Mouse (Mus musculus) neural tube, embryonic 13.5 days (tissue): ENCODE data around the gene Bcl7a. TPM values are rescaled to one million over a fixed set of nuclear protein-coding genes. Genes with fewer than 3 reads are reported as not detected.

ENCODE experiments used
- ATAC-seq: fragments of 200-750 bp; cut with Nextera tagmentation; 2 replicates; pipeline ENCODE4 v1.8.0; 2017; ENCODE audit warnings: low read depth, mild to moderate bottlenecking, moderate TSS enrichment, moderate library complexity
- H3K27ac ChIP-seq: fragments of 300-500 bp; sonication (generic); replicated peaks from 2 replicates; pipeline ENCODE4 v1.5.1; 2015; ENCODE audit warnings: moderate library complexity, mild to moderate bottlenecking, inconsistent platforms
- H3K27me3 ChIP-seq: fragments of 300-500 bp; sonication (generic); 2 replicates; pipeline ENCODE4 v1.6.1; 2015; ENCODE audit warnings: mild to moderate bottlenecking, inconsistent platforms
- H3K36me3 ChIP-seq: fragments of 300-500 bp; sonication (generic); 2 replicates; pipeline ENCODE4 v1.6.1; 2015; ENCODE audit warnings: mild to moderate bottlenecking, inconsistent platforms
- H3K4me1 ChIP-seq: fragments of 300-500 bp; sonication (generic); replicated peaks from 2 replicates; pipeline ENCODE4 v1.6.1; 2015; ENCODE audit warnings: inconsistent platforms
- H3K4me2 ChIP-seq: fragments of 300-500 bp; sonication (generic); 2 replicates; pipeline ENCODE4 v1.6.1; 2015; ENCODE audit warnings: inconsistent platforms, mild to moderate bottlenecking, moderate library complexity
- H3K4me3 ChIP-seq: fragments of 300-500 bp; sonication (generic); 2 replicates; pipeline ENCODE4 v1.5.1; 2015; ENCODE audit warnings: mild to moderate bottlenecking, inconsistent platforms
- H3K9ac ChIP-seq: fragments of 300-500 bp; sonication (generic); 2 replicates; pipeline ENCODE4 v1.6.1; 2015; ENCODE audit warnings: moderate library complexity, mild to moderate bottlenecking, inconsistent platforms
- H3K9me3 ChIP-seq: fragments of 300-500 bp; sonication (generic); 2 replicates; pipeline ENCODE4 v1.6.1; 2016; ENCODE audit warnings: inconsistent platforms
- WGBS: fragments of 180-500 bp; shearing (Covaris S2); methylation state at CpG from one replicate; pipeline ENCODE4 v1.1.7; 2015; 5-methylcytosine and 5-hydroxymethylcytosine counted together
- polyA plus RNA-seq: library from polyadenylated mRNA; unstranded; fragments of >200 nt; fragmentation: Nextera tagmentation; extraction: Ambion mirVana; gene quantifications from 2 replicates; pipeline ENCODE4 v1.2.1, GENCODE M21; 2015

Bcl7a gene
- polyA plus RNA-seq, 1 experiment from 2014 or later, result 47.4 TPM

DNA sequence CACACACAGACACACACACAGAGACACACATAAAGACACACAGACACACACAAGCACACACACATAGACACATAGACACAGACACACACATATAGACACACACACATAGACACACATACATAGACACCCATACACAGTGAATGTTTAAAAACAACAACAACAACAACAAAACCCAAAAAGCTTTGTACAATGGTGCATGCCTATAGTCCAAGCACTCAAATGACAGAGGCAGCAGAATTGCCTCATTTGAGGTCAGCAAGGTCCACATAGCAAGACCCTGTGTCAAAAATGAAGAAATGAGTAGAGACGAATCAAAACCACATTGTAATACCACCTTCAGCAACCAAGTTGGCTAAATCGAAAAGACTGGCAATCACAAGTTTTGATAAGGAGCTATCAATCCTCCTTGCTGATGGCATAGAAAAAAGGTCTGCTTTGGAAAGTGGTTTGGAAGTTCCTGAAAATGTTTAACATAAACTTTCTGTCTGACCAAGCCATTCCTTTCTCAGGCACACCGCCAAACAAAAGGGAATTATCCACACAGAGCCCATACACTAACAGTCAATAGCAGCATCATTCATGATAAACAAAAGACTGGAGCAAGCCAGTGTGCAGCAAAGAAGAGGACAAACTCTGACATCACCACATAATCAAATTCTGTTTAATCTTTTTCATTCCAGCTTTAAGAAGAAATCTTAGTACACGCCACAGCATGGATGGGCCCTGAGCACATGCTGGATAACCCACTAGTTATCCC lies 7.3 kb upstream of the Bcl7a start:
- Histone ChIP-seq H3K9me3 (no peaks in the 10 kb centered on the region), H3K27me3 (no peaks in the 10 kb centered on the region), H3K4me1 (0 out of 2 replicates have a peak, but pooled peaks cover 5% of the 10 kb centered on the region), H3K9ac (no peak overlapping the region), H3K27ac (no peak overlapping the region), H3K4me3 (no peak overlapping the region), H3K4me2 (no peak overlapping the region), H3K36me3 (no peaks in the 10 kb centered on the region)
- no peak for ATAC-seq
- WGBS, result 36% methylated on average over 4 of the region's 4 CpGs

DNA sequence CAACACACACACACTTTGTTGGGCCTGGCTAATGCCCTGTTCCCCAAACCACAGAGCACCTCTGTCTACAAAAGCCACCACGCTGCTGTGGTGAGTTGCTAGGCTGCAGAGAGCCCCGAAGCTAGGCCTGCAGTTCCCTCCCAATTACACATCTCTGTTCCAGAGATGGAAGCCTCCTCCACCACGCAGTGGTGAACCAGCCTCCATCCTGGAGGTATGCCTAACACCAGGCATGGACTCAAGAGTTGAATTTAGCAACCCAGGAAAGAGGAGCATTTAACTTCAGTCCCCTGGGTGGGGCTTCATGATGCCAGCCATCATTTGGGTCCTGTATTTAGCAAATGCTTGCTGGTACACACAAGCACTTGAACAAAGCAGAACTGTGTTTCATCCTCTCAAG lies 5.2 kb upstream of the Bcl7a start:
- no peak overlapping the region for H3K27ac ChIP-seq
- H3K4me1 ChIP-seq, result peaks cover 8% of the 10 kb centered on the region
- H3K9ac ChIP-seq, result no peak overlapping the region
- H3K4me3 ChIP-seq, result no peak overlapping the region
- H3K9me3 ChIP-seq, result no peaks in the 10 kb centered on the region
- no peaks in the 10 kb centered on the region for H3K36me3 ChIP-seq
- 69% methylated on average over 3 of the region's 3 CpGs for whole genome bisulfite sequencing
- H3K27me3 ChIP-seq, result no peaks in the 10 kb centered on the region
- ATAC-seq, result no peak
- no peak overlapping the region for H3K4me2 ChIP-seq

DNA sequence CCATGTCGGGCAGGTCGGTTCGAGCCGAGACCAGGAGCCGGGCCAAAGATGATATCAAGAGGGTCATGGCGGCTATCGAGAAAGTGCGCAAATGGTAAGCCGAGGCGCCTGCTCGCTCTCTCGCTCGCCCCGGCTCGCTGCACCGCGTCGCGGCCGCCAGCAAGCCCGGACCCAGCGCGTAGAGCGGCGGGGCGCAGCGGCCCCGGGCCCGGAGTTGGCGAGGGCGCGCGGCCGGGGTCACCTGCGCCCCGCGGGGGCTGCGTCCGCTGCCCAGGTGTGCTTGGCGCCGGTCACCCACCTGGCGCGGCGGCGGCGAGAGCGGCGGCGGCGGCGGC lies 961 bp downstream of the Bcl7a start:
- ATAC-seq, result peak; percentile 42

DNA sequence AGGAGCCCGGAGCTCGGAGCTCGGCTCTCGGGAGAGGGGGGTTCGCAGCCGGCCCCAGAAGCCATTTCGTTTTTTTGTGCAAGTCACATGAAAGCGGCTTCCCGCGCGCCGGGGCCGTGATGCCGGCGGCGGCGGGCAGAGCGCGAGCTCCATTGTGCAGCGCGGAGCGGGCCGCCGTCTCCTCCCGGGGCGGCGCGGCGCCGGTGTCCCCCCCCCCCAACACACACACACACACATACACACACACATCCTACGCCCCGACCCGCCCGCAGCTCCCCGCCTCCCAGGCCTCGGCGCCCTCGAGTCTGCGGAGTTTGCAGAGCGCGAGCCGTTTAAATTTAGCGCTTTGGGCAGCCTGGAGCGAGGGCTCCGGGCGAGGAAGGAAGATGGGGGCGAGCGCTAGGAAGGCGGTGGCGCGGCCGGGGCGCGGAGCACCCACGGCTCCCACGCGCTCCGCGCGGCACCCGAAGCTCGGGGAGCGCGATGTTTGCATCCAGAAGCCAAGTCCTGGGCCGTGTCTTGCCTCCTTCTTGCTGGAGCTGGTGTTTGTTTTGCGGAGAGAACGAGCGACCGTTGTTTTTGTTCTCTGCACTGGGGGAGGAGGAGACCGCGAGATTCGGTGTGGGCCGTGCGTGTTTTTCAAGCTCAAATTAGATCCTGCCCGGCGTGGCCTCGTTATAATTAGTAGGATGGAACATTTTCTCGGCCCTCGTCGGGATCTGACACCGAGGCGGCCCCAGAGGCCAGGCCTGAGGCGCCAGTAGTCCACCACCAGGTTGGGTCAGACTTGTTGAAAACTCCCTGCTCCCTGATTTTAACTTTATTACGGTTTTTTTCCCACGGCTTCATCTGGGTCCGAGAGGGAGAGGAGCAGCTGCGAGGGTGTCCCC lies 1.6 kb downstream of the Bcl7a start:
- peaks cover 42% of the 10 kb centered on the region for H3K4me1 ChIP-seq
- H3K9me3 ChIP-seq, result no peaks in the 10 kb centered on the region
- ATAC-seq, result peak; percentile 40
- H3K36me3 ChIP-seq, result no peaks in the 10 kb centered on the region; the same call in 1 of the 2 replicates
- H3K27me3 ChIP-seq, result no peaks in the 10 kb centered on the region
- WGBS, result under 1% methylated on average over 59 of the region's 87 CpGs
- H3K27ac ChIP-seq, result peak overlapping the region; percentile 99
- peak overlapping the region; percentile 63 for H3K4me3 ChIP-seq
- H3K9ac ChIP-seq, result peak overlapping the region; percentile 89
- H3K4me2 ChIP-seq, result peak overlapping the region; percentile 89

More for the DNA sequence above, 961 bp downstream of the Bcl7a start:
- Histone ChIP-seq H3K36me3 (no peaks in the 10 kb centered on the region), H3K9me3 (no peaks in the 10 kb centered on the region), H3K27ac (peak overlapping the region; percentile 99), H3K4me3 (peak overlapping the region; percentile 63), H3K27me3 (no peaks in the 10 kb centered on the region), H3K4me2 (peak overlapping the region; percentile 89), H3K4me1 (peaks cover 40% of the 10 kb centered on the region), H3K9ac (peak overlapping the region; percentile 89)
- WGBS, result under 1% methylated on average over 46 of the region's 51 CpGs

DNA sequence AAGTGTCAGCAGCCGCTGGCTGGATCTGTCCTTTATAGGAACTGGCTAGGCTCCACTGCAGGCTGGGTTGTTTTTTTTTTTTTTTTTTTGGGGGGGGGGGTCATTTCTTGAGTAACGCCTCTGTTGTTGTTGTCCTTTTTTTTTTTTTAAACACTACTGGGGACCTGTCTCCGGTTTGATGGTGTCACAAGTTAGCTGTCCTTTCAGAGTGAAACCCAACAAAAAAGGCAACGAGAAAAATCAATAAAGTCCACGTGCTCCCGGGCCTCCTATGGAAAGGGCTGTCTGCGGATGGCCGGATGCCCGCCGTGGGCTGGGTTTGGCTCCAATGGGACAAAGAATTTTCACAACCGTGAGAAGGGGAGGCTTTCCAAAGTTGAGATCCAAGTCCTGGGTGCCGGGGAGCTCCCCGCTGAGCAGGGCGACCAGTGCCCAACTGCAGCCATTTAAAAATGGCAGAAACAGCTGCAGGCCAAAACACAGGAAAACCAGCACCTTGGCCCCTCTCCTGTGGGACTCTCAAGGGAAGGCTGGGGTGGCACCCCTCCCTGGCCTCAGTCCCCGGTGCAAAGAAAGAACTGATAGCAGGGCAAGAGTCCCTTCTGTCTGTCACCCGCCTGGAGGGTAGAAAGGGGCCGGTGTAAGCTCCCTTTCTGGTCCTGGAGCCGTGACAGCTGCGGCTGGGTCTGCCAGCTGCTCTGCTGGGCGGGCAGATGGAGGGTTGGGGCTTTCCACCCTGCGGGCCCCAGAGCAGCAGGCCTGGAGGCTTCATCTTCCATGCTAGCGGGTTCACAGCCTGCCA lies 2.4 kb downstream of the Bcl7a start:
- Histone ChIP-seq H3K9me3 (no peaks in the 10 kb centered on the region), H3K4me1 (peaks cover 50% of the 10 kb centered on the region), H3K27ac (peak overlapping the region; percentile 99), H3K4me3 (peak overlapping the region; percentile 63), H3K4me2 (peak overlapping the region; percentile 89), H3K27me3 (no peaks in the 10 kb centered on the region), H3K36me3 (no peaks in the 10 kb centered on the region; the same call in 1 of the 2 replicates), H3K9ac (peak overlapping the region; percentile 89)
- peak; percentile 43 for ATAC-seq
- WGBS, result under 1% methylated on average over 22 of the region's 22 CpGs

DNA sequence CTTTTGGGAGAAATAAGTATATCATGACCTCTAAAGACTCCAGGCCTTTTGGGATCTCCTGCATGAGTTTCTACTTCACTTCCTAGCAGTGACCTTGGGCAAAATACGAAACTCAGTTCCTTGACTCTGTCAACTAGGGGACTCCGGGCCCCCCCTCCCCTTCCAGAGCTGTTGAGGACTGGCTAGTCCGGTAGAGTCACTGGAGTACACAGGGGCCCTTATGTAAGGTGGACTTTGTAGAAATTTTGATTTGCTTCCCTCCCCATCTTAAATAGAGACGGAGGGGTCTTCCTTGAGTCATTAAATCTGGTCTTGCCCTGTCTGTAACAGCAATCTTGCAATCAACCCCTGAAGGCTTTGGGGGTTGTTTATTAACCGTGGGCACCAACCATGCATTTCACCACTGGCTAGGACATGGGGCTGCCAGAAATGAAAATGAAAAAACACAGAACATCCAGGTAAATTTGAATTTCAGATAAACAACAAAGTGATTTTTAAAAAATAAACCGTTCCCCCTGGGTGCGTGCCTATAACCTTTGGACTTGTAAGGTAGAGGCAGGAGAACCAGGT lies 3.2 kb downstream of the Bcl7a start:
- Histone ChIP-seq H3K36me3 (no peaks in the 10 kb centered on the region; the same call in 1 of the 2 replicates), H3K9me3 (no peaks in the 10 kb centered on the region), H3K4me1 (peaks cover 57% of the 10 kb centered on the region), H3K4me2 (peak overlapping the region; percentile 89), H3K9ac (peak overlapping the region; percentile 89), H3K27me3 (no peaks in the 10 kb centered on the region), H3K27ac (peak overlapping the region; percentile 99), H3K4me3 (peak overlapping the region; percentile 63)
- WGBS, result 54% methylated on average over 7 of the region's 7 CpGs
- no peak for ATAC-seq

DNA sequence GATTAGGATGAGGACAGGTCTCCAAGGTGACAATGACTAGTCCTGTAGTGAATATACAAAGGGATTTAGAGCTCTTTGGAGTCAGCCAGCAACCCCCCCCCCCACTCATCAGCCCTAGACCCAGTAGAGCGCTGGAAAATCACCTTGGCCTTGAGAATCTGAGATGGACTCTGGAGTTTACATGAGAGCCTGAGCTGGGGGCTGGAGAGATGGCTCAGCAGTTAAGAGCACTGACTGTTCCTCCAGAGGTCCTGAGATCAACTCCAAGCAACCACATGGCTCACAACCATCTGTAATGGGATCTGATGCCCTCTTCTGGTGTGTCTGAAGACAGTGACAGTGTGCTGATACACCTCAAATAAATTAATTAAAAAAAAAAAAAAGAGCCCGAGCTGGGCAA lies 4.4 kb downstream of the Bcl7a start:
- peaks cover 57% of the 10 kb centered on the region for H3K4me1 ChIP-seq

DNA sequence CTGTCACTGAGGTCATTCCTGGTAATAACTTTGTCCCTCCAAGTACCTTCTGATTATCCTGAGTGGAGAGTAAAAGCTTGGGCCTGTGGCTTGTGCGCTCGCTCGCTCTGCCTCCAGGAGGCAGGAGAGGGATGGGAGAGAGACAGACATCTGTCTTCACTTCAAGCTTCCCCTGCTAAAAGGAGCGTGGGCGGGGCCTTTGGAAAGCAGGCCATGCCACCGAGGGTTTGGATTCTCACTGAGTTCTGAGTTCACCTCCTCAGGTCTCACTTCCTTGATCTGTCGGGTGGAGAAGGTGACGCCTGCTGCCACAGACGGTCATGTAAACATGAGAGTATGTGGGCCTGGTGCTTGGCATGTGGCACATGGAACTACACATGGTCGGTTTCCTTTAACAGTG lies 6.8 kb downstream of the Bcl7a start:
- no peak overlapping the region for H3K4me3 ChIP-seq
- H3K27me3 ChIP-seq, result no peaks in the 10 kb centered on the region
- peaks cover 20% of the 10 kb centered on the region for H3K36me3 ChIP-seq
- no peak overlapping the region for H3K27ac ChIP-seq
- no peaks in the 10 kb centered on the region for H3K9me3 ChIP-seq
- H3K4me2 ChIP-seq, result no peak overlapping the region
- ATAC-seq, result no peak
- 73% methylated on average over 10 of the region's 10 CpGs for WGBS
- no peak overlapping the region for H3K9ac ChIP-seq
- H3K4me1 ChIP-seq, result peaks cover 49% of the 10 kb centered on the region

More for the DNA sequence above, 4.4 kb downstream of the Bcl7a start:
- H3K4me3 ChIP-seq, result no peak overlapping the region
- 0 out of 2 replicates have a peak overlapping the region, but pooled peaks have one; percentile 89 for H3K4me2 ChIP-seq
- H3K27ac ChIP-seq, result no peak overlapping the region
- WGBS, result 92% methylated on average over 2 of the region's 2 CpGs
- peaks cover 9% of the 10 kb centered on the region for H3K36me3 ChIP-seq
- ATAC-seq, result no peak
- no peaks in the 10 kb centered on the region for H3K9me3 ChIP-seq
- H3K9ac ChIP-seq, result no peak overlapping the region
- H3K27me3 ChIP-seq, result no peaks in the 10 kb centered on the region

DNA sequence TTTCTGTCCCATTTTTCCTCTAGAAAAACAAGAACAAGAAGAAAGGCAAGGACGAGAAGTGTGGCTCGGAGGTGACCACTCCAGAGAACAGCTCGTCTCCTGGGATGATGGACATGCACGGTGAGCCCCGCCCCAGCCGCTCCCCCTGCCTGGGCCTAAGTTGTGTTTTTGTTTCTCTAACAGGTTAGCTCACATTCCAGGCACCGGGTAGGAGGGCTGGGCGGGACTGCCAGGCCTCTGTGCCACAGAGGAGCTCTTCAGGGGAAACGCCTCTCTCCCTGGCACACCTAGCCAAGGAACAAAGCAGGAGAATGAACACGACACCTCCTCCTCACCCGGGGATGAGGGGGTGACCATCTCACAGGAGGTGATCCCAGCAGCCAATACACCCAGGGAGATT lies 12.3 kb downstream of the Bcl7a start:
- Histone ChIP-seq H3K4me1 (peaks cover 8% of the 10 kb centered on the region; the same call in 1 of the 2 replicates), H3K4me3 (no peak overlapping the region), H3K9ac (no peak overlapping the region), H3K27ac (no peak overlapping the region), H3K9me3 (no peaks in the 10 kb centered on the region), H3K4me2 (no peak overlapping the region), H3K27me3 (no peaks in the 10 kb centered on the region), H3K36me3 (peaks cover 73% of the 10 kb centered on the region)
- no peak for ATAC-seq
- 85% methylated on average over 11 of the region's 11 CpGs for WGBS

DNA sequence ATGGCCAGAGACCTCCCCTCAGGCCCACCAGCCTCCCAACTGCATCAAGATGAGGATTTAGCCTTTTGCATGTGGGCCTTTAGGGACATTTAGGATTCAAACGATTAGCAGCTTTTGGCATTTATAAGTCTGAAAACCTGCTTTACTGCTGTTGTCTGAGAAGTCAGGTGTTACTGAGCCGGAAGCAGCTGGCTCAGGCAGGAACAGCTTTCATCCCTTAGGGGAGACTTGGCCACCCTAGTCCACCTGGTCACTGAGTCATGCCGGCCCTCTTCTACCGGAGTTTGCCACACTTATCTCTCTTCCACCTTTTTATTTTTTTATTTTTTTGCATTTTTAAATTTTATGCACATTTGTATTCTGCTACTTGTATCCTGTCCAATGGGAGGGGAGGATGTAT lies 13.6 kb downstream of the Bcl7a start:
- no peak overlapping the region for H3K4me3 ChIP-seq
- 91% methylated on average over 4 of the region's 4 CpGs for WGBS
- H3K9ac ChIP-seq, result no peak overlapping the region
- no peak overlapping the region for H3K4me2 ChIP-seq
- no peak for ATAC-seq
- H3K36me3 ChIP-seq, result peaks cover 83% of the 10 kb centered on the region
- no peaks in the 10 kb centered on the region for H3K27me3 ChIP-seq
- no peaks in the 10 kb centered on the region for H3K4me1 ChIP-seq
- no peaks in the 10 kb centered on the region for H3K9me3 ChIP-seq
- H3K27ac ChIP-seq, result no peak overlapping the region

DNA sequence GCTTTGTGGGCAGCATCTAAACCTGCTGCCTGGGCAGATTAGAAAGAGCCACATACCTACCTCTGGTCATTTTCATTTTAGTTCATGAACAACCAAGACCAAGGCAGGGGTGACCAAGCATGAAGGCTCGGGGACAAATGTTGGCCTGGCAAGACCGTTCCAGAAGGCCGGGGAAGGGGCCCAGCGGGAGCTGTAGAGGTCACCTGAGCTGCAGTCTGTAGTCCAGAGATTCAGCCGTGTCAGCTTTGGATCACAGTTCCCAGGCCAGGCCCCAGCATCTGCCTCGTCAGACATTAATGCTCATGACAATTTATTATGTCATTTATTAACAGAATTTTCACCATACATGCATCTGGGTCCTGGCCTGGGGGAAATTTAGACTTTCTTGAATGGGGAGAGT lies 15.8 kb downstream of the Bcl7a start:
- no peaks in the 10 kb centered on the region for H3K9me3 ChIP-seq
- ATAC-seq, result no peak
- no peaks in the 10 kb centered on the region for H3K27me3 ChIP-seq
- H3K4me1 ChIP-seq, result no peaks in the 10 kb centered on the region
- H3K4me2 ChIP-seq, result no peak overlapping the region
- peak overlapping the region; percentile 28; the same call in 1 of the 2 replicates for H3K27ac ChIP-seq
- H3K9ac ChIP-seq, result no peak overlapping the region
- peaks cover 97% of the 10 kb centered on the region for H3K36me3 ChIP-seq
- no peak overlapping the region for H3K4me3 ChIP-seq
- WGBS, result 78% methylated on average over 6 of the region's 6 CpGs
